Mouse (Mus musculus): Measurements from ENCODE around the gene Myof.

GRCm38 (mm10) chr19:37957256-37957655, 86.1 kb downstream of the Myof start:
- TF ChIP-seq POLR2A (IDR thresholded peaks at IDR 0.05; ENCODE audit: insufficient read length, low read depth) (no peak), TCF12 (IDR thresholded peaks at IDR 0.05; ENCODE audit: insufficient read depth, poor library complexity, severe bottlenecking) (no peak), USF1 (IDR thresholded peaks at IDR 0.05; ENCODE audit: low read depth) (no peak), TCF3 (IDR thresholded peaks at IDR 0.05; ENCODE audit: insufficient read length, low read depth) (no peak), MAX (IDR thresholded peaks at IDR 0.05; ENCODE audit: low read depth) (no peak), CEBPB (IDR thresholded peaks at IDR 0.05; ENCODE audit: insufficient read depth, poor library complexity, severe bottlenecking) (no peak)
